Mouse (Mus musculus) kidney, adult 8-10 months (tissue): ENCODE data around the gene Ccdc181.
A peak's percentile ranks its signal among the peaks of the same experiment; 100 is the strongest.

ENCODE experiments used
- DNase-seq, 2 experiments: peaks; one replicate each; pipeline ENCODE4 v3.0.0; 2022

The Ccdc181 gene

GRCm38 (mm10) chr1:164287406-164287805 is 12.0 kb downstream of the Ccdc181 start:
- no peak for DNase-seq

- DNase-seq, result no peak
Observed at GRCm38 (mm10) chr1:164292040-164292439, 16.7 kb downstream of the Ccdc181 start.

- DNase-seq, result no peak
Observed at GRCm38 (mm10) chr1:164294071-164294470, 18.7 kb downstream of the Ccdc181 start.

GRCm38 (mm10) chr1:164296473-164296872 is 21.1 kb downstream of the Ccdc181 start:
- no peak for DNase-seq

- DNase-seq, result no peak
Observed at GRCm38 (mm10) chr1:164301949-164302348, 26.6 kb downstream of the Ccdc181 start.

- DNase-seq, result no peak
Observed at GRCm38 (mm10) chr1:164303821-164304220, 28.4 kb downstream of the Ccdc181 start, which contains the start of gene Nme7. Gene Nme7, plus strand, starts transcription at chr1:164304121.

- peak; percentile 97 to 98 for DNase-seq
Observed at GRCm38 (mm10) chr1:164307124-164307751, 31.9 kb downstream of the Ccdc181 start, which contains the start of gene Blzf1. Gene Blzf1, minus strand, starts transcription at chr1:164307489.

GRCm38 (mm10) chr1:164307922-164308321 is 32.5 kb downstream of the Ccdc181 start:
- no peak for DNase-seq

GRCm38 (mm10) chr1:164314085-164314484 is 38.7 kb downstream of the Ccdc181 start:
- no peak for DNase-seq

- DNase-seq, result peak in 1 of 2 experiments; percentile 44
Observed at GRCm38 (mm10) chr1:164315266-164315665, 39.9 kb downstream of the Ccdc181 start.

GRCm38 (mm10) chr1:164316697-164317096 is 41.3 kb downstream of the Ccdc181 start:
- peak; percentile 25 to 74 for DNase-seq

GRCm38 (mm10) chr1:164317261-164317660 is 41.9 kb downstream of the Ccdc181 start:
- DNase-seq, result no peak

- DNase-seq, result peak in 1 of 2 experiments; percentile 49
Observed at GRCm38 (mm10) chr1:164318474-164318873, 43.1 kb downstream of the Ccdc181 start.

GRCm38 (mm10) chr1:164319542-164320140 is 44.3 kb downstream of the Ccdc181 start:
- no peak for DNase-seq

- no peak for DNase-seq
Observed at GRCm38 (mm10) chr1:164320731-164321130, 45.3 kb downstream of the Ccdc181 start.

GRCm38 (mm10) chr1:164321408-164321807 is 46.0 kb downstream of the Ccdc181 start:
- DNase-seq, result peak; percentile 74 to 83

- DNase-seq, result no peak
Observed at GRCm38 (mm10) chr1:164322987-164323650, 47.7 kb downstream of the Ccdc181 start.

- DNase-seq, result no peak
Observed at GRCm38 (mm10) chr1:164324221-164324620, 48.8 kb downstream of the Ccdc181 start.

GRCm38 (mm10) chr1:164324878-164325277 is 49.5 kb downstream of the Ccdc181 start:
- DNase-seq, result no peak

GRCm38 (mm10) chr1:164326600-164327155 is 51.3 kb downstream of the Ccdc181 start:
- no peak for DNase-seq

- DNase-seq, result no peak
Observed at GRCm38 (mm10) chr1:164327764-164328163, 52.4 kb downstream of the Ccdc181 start.

- no peak for DNase-seq
Observed at GRCm38 (mm10) chr1:164332559-164332958, 57.2 kb downstream of the Ccdc181 start.

GRCm38 (mm10) chr1:164335435-164335834 is 60.0 kb downstream of the Ccdc181 start:
- DNase-seq, result no peak

- DNase-seq, result no peak
Observed at GRCm38 (mm10) chr1:164335846-164336245, 60.5 kb downstream of the Ccdc181 start.
